Mouse (Mus musculus) layer of hippocampus, postnatal 10 days (tissue): ENCODE measurements around the gene Ucn2. TPM values are rescaled to one million over a fixed set of nuclear protein-coding genes. Genes with fewer than 3 reads are reported as not detected.
A peak's percentile ranks its signal among the peaks of the same experiment; 100 is the strongest.

ENCODE experiments used
- DNase-seq, 2 experiments: peaks; one replicate each; pipeline ENCODE4 v3.0.0; 2021; ENCODE audit warnings: low spot score in 2 of 2
- long read RNA-seq: library from polyadenylated mRNA; stranded (forward); transcript quantifications from one replicate; pipeline ENCODE4 v2.0.0, GENCODE M21; 2023
- total RNA-seq, 2 experiments: library from RNA; stranded (reverse); gene quantifications; 2 replicates each; pipeline ENCODE4 v1.2.3; 2021

Gene Ucn2
- under 1 TPM in 1 of 2 experiments, not detected in 1; 0.41 TPM for total RNA-seq
- long read RNA-seq: 0 reads

GRCm38 (mm10) chr9:108985710-108986109, at the start of gene Ucn2:
Gene Ucn2 (plus strand): TSS chr9:108986010.
- DNase-seq: no peak

GRCm38 (mm10) chr9:108936418-108937364, 49.1 kb upstream of the Ucn2 start, which contains the start of gene Uqcrc1:
Gene Uqcrc1 (plus strand): TSS chr9:108936633.
- DNase-seq: peak; percentile 97 to 98

GRCm38 (mm10) chr9:108945111-108945510, 40.7 kb upstream of the Ucn2 start:
- DNase-seq: no peak

GRCm38 (mm10) chr9:108945608-108946007, 40.2 kb upstream of the Ucn2 start:
- no peak for DNase-seq

- DNase-seq: no peak
These were observed 36.4 kb upstream of the Ucn2 start for GRCm38 (mm10) chr9:108949231-108949966.

GRCm38 (mm10) chr9:108949967-108950728, 35.7 kb upstream of the Ucn2 start:
- no peak for DNase-seq

GRCm38 (mm10) chr9:108953081-108953636, 32.7 kb upstream of the Ucn2 start, which contains the start of gene Col7a1:
Gene Col7a1 (plus strand): TSS chr9:108953586.
- DNase-seq: no peak

- DNase-seq: no peak
These were observed 30.6 kb upstream of the Ucn2 start for GRCm38 (mm10) chr9:108955241-108955640.

- DNase-seq: no peak
These were observed 30.0 kb upstream of the Ucn2 start for GRCm38 (mm10) chr9:108955846-108956245.

- no peak for DNase-seq
These were observed 22.2 kb upstream of the Ucn2 start for GRCm38 (mm10) chr9:108963577-108963976.

- no peak for DNase-seq
These were observed 21.5 kb upstream of the Ucn2 start for GRCm38 (mm10) chr9:108964338-108964737.

GRCm38 (mm10) chr9:108970623-108971022, 15.2 kb upstream of the Ucn2 start:
- DNase-seq: no peak

- no peak for DNase-seq
These were observed 9.3 kb upstream of the Ucn2 start for GRCm38 (mm10) chr9:108976483-108976882.

GRCm38 (mm10) chr9:108977966-108978365, 7.8 kb upstream of the Ucn2 start:
- no peak for DNase-seq

- DNase-seq: no peak
These were observed 3.3 kb upstream of the Ucn2 start for GRCm38 (mm10) chr9:108982498-108982897.

- no peak for DNase-seq
These were observed 2.6 kb upstream of the Ucn2 start for GRCm38 (mm10) chr9:108983209-108983608.

- no peak for DNase-seq
These were observed 2.0 kb downstream of the Ucn2 start for GRCm38 (mm10) chr9:108987704-108988350.

- DNase-seq: peak in 1 of 2 experiments; percentile 19
These were observed 4.1 kb downstream of the Ucn2 start for GRCm38 (mm10) chr9:108989802-108990461.

GRCm38 (mm10) chr9:108990462-108990820, 4.6 kb downstream of the Ucn2 start:
- peak; percentile 18 to 38 for DNase-seq
